Mouse (Mus musculus) lung, postnatal 0 days (tissue): ENCODE results near the gene Invs. TPM values are rescaled to one million over a fixed set of nuclear protein-coding genes. Genes with fewer than 3 reads are reported as not detected.
A peak's percentile ranks its signal among the peaks of the same experiment; 100 is the strongest.

Experiments used
- ATAC-seq: fragments of 200-750 bp; cut with Nextera tagmentation; 2 replicates; pipeline ENCODE4 v1.8.0; 2017; ENCODE audit warnings: moderate library complexity
- DNase-seq: peaks from one replicate; pipeline ENCODE4 v3.0.0-alpha.2; 2016; ENCODE audit warnings: low spot score
- H3K27ac ChIP-seq: fragments of 300-500 bp; sonication (generic); 2 replicates; pipeline ENCODE4 v1.5.1; 2014; ENCODE audit warnings: antibody characterized with exemption, mild to moderate bottlenecking, low read length, mixed read lengths
- H3K27me3 ChIP-seq: fragments of 300-500 bp; sonication (generic); replicated peaks from 2 replicates; pipeline ENCODE4 v1.6.1; 2014; ENCODE audit warnings: low read length, mixed read lengths; ENCODE audit not compliant: insufficient read depth
- H3K36me3 ChIP-seq: fragments of 300-500 bp; sonication (generic); 2 replicates; pipeline ENCODE4 v1.6.1; 2014; ENCODE audit warnings: low read length, mixed read lengths; ENCODE audit not compliant: insufficient read depth
- H3K4me1 ChIP-seq: fragments of 300-500 bp; sonication (generic); 2 replicates; pipeline ENCODE4 v1.6.1; 2014; ENCODE audit warnings: antibody characterized with exemption, low read depth, low read length, mixed read lengths; ENCODE audit not compliant: insufficient read depth
- H3K4me2 ChIP-seq: fragments of 300-500 bp; sonication (generic); replicated peaks from 2 replicates; pipeline ENCODE4 v1.6.1; 2014; ENCODE audit warnings: low read depth, mild to moderate bottlenecking, low read length, moderate library complexity, mixed read lengths
- H3K4me3 ChIP-seq: fragments of 300-500 bp; sonication (generic); 2 replicates; pipeline ENCODE4 v1.5.1; 2014; ENCODE audit warnings: low read depth, low read length
- H3K9ac ChIP-seq: fragments of 300-500 bp; sonication (generic); replicated peaks from 2 replicates; pipeline ENCODE4 v1.6.1; 2014; ENCODE audit warnings: low read depth, mild to moderate bottlenecking
- H3K9me3 ChIP-seq: fragments of 300-500 bp; sonication (generic); 2 replicates; pipeline ENCODE4 v1.6.1; 2016; ENCODE audit warnings: low read length, mixed read lengths
- CTCF ChIP-seq: IDR thresholded peaks from 2 replicates; pipeline ENCODE4 v1.5.1; 2016; ENCODE audit warnings: antibody characterized with exemption, mild to moderate bottlenecking
- EP300 ChIP-seq: IDR thresholded peaks from 2 replicates; pipeline ENCODE4 v1.6.1; 2016; ENCODE audit warnings: antibody characterized with exemption, mild to moderate bottlenecking, control low read depth
- WGBS: fragments of 180-500 bp; shearing (Covaris S2); extraction: QIAGEN DNeasy Blood & Tissue Kit; methylation state at CpG from one replicate; pipeline ENCODE4 v1.1.7; 2014; 5-methylcytosine and 5-hydroxymethylcytosine counted together
- polyA plus RNA-seq: library from polyadenylated mRNA; unstranded; fragments of >200 nt; fragmentation: Nextera tagmentation; extraction: Ambion mirVana; gene quantifications from 2 replicates; pipeline ENCODE4 v1.2.1, GENCODE M21; 2015

Invs gene
- polyA plus RNA-seq: 3.5 and 4.5 TPM in 2 replicates

- TF ChIP-seq EP300: no peak
- no peak for TF ChIP-seq CTCF
- Histone ChIP-seq H3K4me2 (peak within 1 kb of the TSS; percentile 87), H3K4me1 (peaks cover 12% of the 10 kb centered on the region; the same call in 1 of the 2 replicates), H3K27ac (peak within 1 kb of the TSS; percentile 58), H3K4me3 (peak within 1 kb of the TSS; percentile 71), H3K9me3 (no peaks in the 10 kb centered on the region), H3K27me3 (no peaks in the 10 kb centered on the region), H3K36me3 (no peaks in the 10 kb centered on the region), H3K9ac (peak within 1 kb of the TSS; percentile 79)
- ATAC-seq (peak; percentile 100), DNase-seq (peak; percentile 100)
- WGBS: 0% methylated on average over 38 of the region's 41 CpGs
Measured at GRCm38 (mm10) chr4:48279498-48280134, at the start of gene Invs, which contains the start of gene Erp44. Gene Invs, plus strand, starts transcription at chr4:48279760. Gene Erp44, minus strand, starts transcription at chr4:48279558.

GRCm38 (mm10) chr4:48236721-48237120 is 42.8 kb upstream of the Invs start:
- H3K4me3 ChIP-seq: no peak overlapping the region
- H3K4me2 ChIP-seq: no peak overlapping the region
- H3K9ac ChIP-seq: no peak overlapping the region
- no peaks in the 10 kb centered on the region for H3K27me3 ChIP-seq
- DNase-seq (no peak), ATAC-seq (no peak)
- H3K9me3 ChIP-seq: no peaks in the 10 kb centered on the region
- no peaks in the 10 kb centered on the region for H3K36me3 ChIP-seq
- TF ChIP-seq CTCF (no peak), EP300 (no peak)
- 67% methylated on average over 3 of the region's 3 CpGs for WGBS
- H3K4me1 ChIP-seq: no peaks in the 10 kb centered on the region
- no peak overlapping the region for H3K27ac ChIP-seq

- TF ChIP-seq EP300: peak; percentile 62
- TF ChIP-seq CTCF: no peak
- H3K9ac ChIP-seq: no peak overlapping the region
- DNase-seq (peak; percentile 88), ATAC-seq (peak; percentile 89)
- H3K4me2 ChIP-seq: no peak overlapping the region
- WGBS: 55% methylated on average over 4 of the region's 4 CpGs
- no peak overlapping the region for H3K27ac ChIP-seq
- H3K4me3 ChIP-seq: no peak overlapping the region
- H3K27me3 ChIP-seq: no peaks in the 10 kb centered on the region
- no peaks in the 10 kb centered on the region for H3K36me3 ChIP-seq
- H3K4me1 ChIP-seq: no peaks in the 10 kb centered on the region
- no peaks in the 10 kb centered on the region for H3K9me3 ChIP-seq
Measured at GRCm38 (mm10) chr4:48239046-48239445, 40.5 kb upstream of the Invs start.

- no peak for DNase-seq
- Histone ChIP-seq H3K4me1 (no peaks in the 10 kb centered on the region), H3K27ac (no peak overlapping the region), H3K9me3 (no peaks in the 10 kb centered on the region), H3K9ac (no peak overlapping the region), H3K4me3 (no peak overlapping the region), H3K4me2 (no peak overlapping the region), H3K36me3 (no peaks in the 10 kb centered on the region), H3K27me3 (no peaks in the 10 kb centered on the region)
- WGBS: 88% methylated on average over 4 of the region's 4 CpGs
- no peak for ATAC-seq
- no peak for TF ChIP-seq EP300
- no peak for TF ChIP-seq CTCF
Measured at GRCm38 (mm10) chr4:48242482-48242881, 37.1 kb upstream of the Invs start.

GRCm38 (mm10) chr4:48243737-48244136 is 35.8 kb upstream of the Invs start:
- ATAC-seq: no peak
- 35% methylated on average over 1 of the region's 1 CpGs for WGBS

GRCm38 (mm10) chr4:48244280-48244679 is 35.3 kb upstream of the Invs start:
- Histone ChIP-seq H3K27me3 (no peaks in the 10 kb centered on the region), H3K4me3 (no peak overlapping the region), H3K27ac (no peak overlapping the region), H3K4me1 (no peaks in the 10 kb centered on the region), H3K9ac (no peak overlapping the region), H3K9me3 (no peaks in the 10 kb centered on the region), H3K36me3 (no peaks in the 10 kb centered on the region), H3K4me2 (no peak overlapping the region)
- TF ChIP-seq CTCF (no peak), EP300 (no peak)
- DNase-seq: no peak
- no peak for ATAC-seq
- 84% methylated on average over 2 of the region's 2 CpGs for WGBS

More at GRCm38 (mm10) chr4:48243737-48244136, 35.8 kb upstream of the Invs start:
- H3K27me3 ChIP-seq: no peaks in the 10 kb centered on the region
- TF ChIP-seq EP300 (no peak), CTCF (no peak)
- H3K27ac ChIP-seq: no peak overlapping the region
- H3K4me2 ChIP-seq: no peak overlapping the region
- H3K9me3 ChIP-seq: no peaks in the 10 kb centered on the region
- no peak overlapping the region for H3K4me3 ChIP-seq
- no peaks in the 10 kb centered on the region for H3K4me1 ChIP-seq
- no peaks in the 10 kb centered on the region for H3K36me3 ChIP-seq
- no peak overlapping the region for H3K9ac ChIP-seq
- DNase-seq: peak; percentile 9
